Mouse (Mus musculus): ENCODE results near the gene Tnfaip2. TPM values are rescaled to one million over a fixed set of nuclear protein-coding genes. Genes with fewer than 3 reads are reported as not detected.

The Tnfaip2 gene
- polyA plus RNA-seq, 1 experiment = 156 TPM

DNA sequence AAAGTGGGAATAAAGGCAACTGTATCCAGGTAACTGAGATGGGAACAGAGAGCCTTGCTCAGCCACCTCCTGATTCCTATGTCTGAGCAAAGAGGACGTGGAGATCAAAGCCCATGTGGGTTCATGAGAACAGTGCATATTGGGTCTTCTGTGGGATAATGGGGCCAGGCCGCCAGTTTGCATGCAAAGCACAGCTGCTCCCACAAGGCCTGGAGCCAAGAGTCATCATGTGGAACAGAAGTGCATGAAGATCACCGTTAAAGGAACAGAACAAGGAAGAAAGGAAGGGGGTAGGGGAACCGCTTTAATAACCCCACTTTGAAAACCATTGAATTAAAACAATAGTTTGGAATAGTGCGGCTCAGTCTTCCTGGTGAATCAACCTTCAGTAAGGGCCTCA lies 30.6 kb downstream of the Tnfaip2 start:
- no peak for DNase-seq (ENCODE audit: low spot score)

DNA sequence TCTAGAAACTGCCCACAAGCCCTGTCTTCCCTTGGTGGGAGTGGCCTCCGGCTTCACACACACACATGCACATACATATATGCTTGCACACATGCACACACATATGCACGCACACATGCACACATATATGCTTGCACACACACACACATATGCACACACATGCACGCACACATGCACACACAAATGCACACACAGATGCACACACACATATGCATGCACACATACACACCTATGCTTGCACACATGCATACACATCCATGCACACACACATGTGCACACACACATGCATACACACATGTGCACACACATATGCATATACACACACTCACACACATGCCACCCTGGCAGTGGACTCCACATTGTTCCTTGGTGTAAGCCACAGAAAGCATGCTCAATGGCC lies 32.1 kb downstream of the Tnfaip2 start:
- DNase-seq (ENCODE audit: low spot score) = no peak

DNA sequence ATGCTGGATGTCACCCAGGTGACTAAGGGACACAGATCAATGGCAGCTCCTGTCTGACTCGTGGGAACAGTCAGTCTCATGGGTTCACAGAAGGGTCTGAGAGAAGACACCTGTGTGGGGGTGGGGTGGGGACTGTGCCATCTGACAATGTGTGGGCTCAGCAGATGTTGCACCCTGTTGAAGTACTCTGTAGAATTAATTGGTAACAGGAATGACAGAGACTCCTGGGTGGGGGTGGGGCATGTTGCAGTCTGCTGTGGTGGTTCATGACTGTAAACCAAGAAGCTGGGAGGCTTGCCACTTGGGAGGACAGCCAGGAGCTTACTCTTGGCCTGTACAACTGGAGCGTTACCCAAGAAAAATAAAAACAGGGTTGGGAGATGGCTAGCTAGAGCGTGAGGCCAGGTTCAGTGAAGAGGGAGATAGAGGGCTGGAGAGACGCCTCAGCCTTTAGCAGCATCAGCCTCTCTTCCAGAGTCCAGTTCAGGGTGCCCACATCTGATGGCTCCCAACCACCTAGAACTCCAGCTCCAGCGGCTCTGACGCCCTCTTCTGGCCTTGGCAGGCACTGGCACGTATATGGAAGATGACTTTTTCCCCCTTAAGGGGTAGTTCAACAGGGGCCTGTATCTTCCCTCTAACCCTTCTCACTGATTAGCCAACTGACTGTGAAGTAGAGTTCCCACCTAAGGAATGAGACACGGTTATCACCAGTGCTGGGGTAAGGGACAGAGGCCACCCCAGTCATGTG lies 32.8 kb downstream of the Tnfaip2 start:
- DNase-seq (ENCODE audit: low spot score) = no peak

DNA sequence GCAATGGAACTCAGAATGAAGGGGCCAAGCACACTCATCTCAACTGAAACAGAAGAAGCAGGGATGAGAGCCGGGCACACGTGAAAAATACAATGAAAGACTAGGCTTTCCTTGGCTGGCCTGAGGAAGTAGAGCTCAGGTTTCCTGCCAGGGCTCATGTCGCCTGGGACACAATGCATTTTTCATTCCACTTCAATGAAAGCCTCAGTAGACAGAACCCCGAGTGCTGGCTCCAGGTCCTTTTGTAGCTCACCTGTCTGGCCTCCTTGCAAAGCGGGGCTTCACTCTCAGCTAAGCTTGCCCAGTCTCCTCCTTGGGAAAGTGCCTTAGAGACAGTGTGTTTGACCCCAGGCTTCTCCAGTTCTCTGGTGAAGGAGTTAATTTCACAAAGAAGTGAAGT lies 36.7 kb downstream of the Tnfaip2 start:
- no peak for DNase-seq (ENCODE audit: low spot score)

DNA sequence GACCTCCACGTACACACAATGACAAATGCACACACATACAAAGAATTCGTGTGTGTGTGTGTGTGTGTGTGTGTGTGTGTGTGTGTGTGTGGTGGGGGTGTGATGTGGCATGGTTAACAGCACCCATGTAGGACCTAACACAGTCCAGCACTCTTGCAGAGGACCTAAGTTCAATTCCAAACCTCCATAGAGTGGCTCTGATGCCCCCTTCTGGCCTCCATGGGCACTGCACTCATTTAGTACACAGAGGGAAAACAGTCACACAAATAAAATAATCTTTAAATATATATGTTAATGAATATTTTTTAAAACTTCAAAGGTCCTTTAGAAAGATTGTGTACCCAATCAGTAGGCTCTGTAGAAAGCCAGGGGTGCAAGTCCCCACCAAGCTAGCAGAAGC lies 37.6 kb downstream of the Tnfaip2 start:
- no peak for DNase-seq (ENCODE audit: low spot score)

DNA sequence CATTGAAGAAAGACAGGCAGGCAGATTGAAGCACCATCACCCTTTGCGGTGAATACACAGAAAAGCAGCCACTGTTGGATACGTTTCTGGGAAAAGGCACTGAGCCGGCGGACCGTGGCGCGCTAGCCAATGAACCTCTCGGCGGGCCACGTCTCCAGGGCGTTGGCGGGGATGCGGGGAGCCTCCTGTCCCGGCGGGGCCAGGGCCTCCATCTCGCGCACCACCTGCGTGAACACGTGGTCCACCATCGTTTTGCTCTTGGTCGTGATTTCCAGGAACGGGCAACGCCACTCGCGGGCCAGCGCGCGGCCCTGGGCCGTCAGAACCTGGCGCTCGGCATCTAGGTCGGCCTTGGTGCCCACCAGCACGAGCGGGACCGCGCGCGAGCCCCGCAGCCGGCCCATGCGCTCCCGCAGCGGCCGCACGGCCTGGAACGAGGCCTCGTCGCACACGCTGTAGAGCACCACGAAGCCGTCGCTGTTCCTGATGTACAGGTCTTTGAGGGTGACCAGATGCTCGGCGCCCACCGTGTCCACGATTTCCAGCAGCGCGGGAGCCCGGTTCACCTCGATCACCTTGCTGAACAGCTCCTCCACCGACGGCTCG lies 42.9 kb downstream of the Tnfaip2 start:
- no peak for DNase-seq (ENCODE audit: low spot score)

DNA sequence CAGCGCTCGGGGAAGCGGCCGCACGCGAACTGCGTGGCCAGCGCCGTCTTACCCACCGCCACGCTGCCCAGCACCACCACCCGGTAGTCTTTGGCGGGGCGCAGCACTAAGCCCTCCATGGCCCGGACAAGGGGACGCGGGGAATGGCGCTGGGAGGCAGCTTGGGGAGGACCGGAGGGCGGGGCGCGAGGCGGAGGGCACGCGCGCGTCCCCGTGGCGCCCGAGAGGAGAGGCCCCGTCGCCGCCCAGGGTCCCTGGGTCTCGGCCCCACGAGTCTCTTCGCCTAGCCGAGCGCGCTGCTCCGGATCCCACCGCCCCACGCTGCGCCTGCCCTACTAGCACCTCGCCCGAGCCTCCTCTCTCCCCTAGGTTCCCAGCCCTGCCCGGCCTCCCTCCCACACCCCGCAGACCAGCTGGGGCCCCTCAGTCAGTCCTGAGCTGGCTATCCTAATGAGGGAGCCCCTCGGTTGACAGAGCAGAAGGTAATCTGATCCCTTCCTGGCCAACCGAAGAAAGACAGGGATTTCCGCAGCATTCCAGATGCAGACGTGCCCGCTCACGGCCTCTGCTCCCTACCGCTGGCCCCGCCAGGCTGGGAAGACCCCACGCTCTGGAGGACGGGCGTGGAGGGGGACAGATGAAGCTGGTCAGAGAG lies 43.5 kb downstream of the Tnfaip2 start, which contains the start of gene Gm266:
TSS of gene Gm266 (minus strand) at position 172 of the 655 bp plus-strand sequence.
- DNase-seq (ENCODE audit: low spot score) = no peak

DNA sequence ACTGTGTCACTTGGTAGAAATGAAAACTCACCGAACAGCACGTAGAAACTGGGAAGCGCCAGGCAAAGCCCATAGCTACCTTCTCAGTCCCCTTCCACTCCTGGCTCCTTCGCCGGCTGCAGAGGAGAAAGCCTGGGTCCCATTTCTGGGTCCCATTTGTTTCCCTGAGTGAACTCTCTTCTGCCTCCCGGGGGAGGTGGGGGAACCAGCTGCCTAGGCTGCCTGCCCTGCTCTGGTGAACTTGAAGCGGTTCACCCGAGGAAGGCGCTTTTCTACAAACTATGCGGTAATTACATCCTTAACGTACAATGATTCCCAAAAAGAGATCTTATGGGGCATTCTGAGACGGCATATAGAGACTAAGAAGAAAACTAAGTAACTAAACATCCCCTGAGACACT lies 44.2 kb downstream of the Tnfaip2 start:
- no peak for DNase-seq (ENCODE audit: low spot score)

DNA sequence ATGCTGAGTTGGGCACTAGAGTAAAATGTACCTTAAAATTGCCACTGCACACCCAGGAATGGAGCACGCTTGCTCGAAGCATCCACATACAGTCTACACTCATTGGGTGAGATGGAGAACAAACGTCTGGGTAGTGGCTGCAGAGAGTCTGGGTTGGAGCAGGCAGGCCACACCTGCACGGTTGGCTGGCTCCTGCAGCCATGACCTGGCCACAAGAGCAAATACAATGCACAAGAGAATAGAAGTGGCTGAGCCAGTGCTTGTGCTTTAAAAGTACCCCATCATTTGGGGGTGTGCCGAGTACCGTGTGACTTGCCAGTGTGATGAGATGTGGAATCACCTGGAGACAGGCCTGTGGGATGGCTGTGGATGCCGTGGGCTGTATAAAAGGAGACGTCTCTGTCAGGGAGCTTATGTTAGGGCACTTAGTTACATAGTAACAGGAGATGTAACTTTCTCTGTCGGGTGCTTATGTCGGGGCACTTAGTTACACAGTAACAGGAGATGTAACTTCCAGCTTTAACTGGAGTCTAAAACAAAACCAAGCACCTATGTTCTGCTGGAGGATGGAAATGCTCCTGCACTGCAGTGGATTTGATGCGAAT lies 47.1 kb downstream of the Tnfaip2 start:
- no peak for DNase-seq (ENCODE audit: low spot score)

DNA sequence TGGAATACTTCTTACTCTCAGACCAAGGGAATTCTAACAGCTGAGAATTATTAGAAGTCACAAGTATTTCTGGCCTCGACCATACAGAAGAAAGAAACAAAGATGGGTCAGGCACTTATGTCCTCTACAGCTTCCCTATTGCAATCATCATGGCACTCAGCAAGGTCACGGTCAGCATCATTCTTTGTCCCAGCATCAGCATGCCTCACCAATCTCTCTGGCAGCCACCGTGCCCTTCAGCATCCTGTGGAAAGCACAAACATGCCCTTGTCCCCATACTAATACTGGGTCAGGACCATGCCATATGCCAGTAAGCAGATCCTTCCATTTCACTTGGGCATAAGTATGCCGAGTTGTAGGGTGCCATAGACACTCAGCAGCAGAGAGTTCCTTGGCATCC lies 52.7 kb downstream of the Tnfaip2 start:
- DNase-seq (ENCODE audit: low spot score) = no peak

DNA sequence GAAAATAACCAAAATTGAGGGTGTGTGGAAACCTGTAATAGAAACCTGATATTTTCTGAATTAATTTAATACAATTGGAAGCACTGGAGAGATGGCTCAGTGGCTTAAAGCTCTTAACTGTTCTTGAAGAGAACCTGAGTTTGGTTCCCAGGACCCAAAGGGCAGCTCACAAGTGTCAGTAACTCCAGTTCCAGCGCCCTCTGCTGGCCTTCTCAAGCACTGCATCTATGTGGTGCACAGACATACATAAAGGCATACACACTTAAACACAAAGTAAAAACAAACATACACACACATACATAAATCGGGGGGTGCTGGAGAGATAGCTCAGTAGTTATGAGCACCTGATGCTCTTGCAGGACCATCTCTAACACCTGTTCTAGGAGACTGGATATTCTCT lies 54.8 kb downstream of the Tnfaip2 start:
- DNase-seq (ENCODE audit: low spot score) = no peak

DNA sequence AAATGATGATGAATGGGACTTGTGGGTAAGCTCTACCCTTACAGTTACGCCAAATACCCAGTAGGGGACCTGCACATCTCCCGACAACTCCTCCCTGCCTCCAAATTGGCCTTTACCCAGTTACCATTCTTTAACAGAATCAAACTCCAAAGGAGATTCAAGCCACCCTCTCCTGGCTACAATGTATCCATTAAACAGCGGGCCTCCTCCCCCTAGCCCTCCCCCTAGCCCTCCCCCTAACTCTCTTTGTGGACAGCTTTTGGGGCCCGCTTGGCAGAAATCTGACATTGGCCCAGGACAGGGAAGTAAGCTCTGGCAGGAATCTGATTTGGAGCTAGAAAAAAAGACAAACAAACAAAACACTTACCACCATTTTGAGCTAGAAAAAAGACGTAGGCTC lies 57.3 kb downstream of the Tnfaip2 start:
- DNase-seq (ENCODE audit: low spot score) = no peak

DNA sequence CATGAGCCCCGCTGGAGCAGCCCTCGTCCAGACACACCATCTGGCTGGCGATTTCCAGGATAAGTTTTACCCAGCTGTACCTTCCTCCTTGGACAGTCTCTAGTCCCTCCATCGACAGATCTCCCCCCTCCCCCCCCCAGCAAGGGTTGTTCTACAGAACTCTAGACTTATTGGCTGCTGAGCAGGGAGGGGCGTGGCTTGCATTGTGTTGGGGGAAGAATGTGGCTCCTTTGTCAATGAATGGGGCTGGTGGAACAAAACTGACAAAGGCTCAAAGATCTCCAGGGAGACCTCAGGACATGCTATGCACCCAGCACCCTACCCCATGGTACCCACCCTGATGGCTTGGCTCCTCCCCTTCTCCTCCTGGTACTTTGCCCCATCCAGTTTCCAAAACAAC lies 58.5 kb downstream of the Tnfaip2 start:
- DNase-seq (ENCODE audit: low spot score) = no peak

DNA sequence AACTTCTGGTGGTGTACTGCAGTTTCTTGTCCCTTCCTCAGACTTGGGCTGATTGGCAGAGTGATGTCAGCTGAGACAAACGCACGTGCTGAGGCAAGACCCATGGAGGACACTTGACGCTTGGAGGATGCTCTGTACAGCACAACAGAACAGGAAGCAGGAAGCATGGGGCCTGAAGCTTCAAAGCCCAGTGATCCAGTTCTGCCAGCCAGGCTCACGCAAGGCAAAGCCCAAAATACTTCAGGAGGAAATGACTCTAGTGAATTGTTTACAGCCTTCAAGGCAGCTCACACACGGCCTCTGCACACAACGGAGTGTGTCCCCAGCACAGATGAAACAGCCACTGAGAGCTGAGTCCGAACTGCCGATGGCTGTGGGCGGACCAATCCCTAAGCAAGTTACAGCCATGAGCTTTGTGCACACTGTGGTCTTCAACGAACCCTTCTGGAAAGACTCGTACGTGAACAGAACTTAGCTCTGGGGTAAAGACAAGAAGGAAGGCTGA lies 60.8 kb downstream of the Tnfaip2 start:
- DNase-seq (ENCODE audit: low spot score) = no peak

DNA sequence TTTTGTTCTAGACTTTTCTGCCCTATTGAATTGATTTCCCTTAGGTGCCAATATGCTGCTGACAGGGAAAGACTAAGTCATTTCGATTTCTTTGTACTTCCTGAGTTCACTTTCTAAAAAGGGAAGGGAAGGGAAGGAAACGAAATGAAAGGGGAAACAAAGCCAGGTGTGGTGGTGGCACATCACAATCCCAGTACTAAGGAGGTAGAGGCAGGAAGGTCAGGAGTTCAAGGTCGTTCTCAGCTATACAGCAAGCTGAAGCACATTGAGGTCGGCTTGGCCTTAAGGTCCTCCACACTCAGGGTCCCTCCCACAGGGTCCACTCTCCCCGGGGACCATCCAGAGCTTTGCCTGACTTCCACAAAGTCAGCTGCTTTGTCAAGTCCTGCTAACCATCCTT lies 61.3 kb downstream of the Tnfaip2 start:
- DNase-seq (ENCODE audit: low spot score) = no peak

Other genes with a start within 250 kb of the Tnfaip2 start
- gene Amn, start 171.4 kb upstream of the Tnfaip2 start, polyA plus RNA-seq (2012; rRNA removed) = 2.3 and 4.1 TPM in 2 replicates
- 143 and 148 TPM in 2 replicates for gene Cdc42bpb, start 64.8 kb upstream of the Tnfaip2 start, polyA plus RNA-seq (2012; rRNA removed)
- 0.10 TPM in 1 of 2 replicates, not detected in the other for gene Lbhd2, start 35.7 kb upstream of the Tnfaip2 start, polyA plus RNA-seq (2012; rRNA removed)
- gene Exoc3l4, start 25.5 kb upstream of the Tnfaip2 start, polyA plus RNA-seq (2012; rRNA removed) = 7.8 and 8.4 TPM in 2 replicates
- 5.9 and 6.7 TPM in 2 replicates for gene Gm266, start 43.4 kb downstream of the Tnfaip2 start, polyA plus RNA-seq (2012; rRNA removed)
- 139 and 141 TPM in 2 replicates for gene Eif5, start 95.5 kb downstream of the Tnfaip2 start, polyA plus RNA-seq (2012; rRNA removed)
- gene Mark3, start 132.1 kb downstream of the Tnfaip2 start, polyA plus RNA-seq (2012; rRNA removed) = 56.1 and 59.8 TPM in 2 replicates
- 2,258 and 2,468 TPM in 2 replicates for gene Ckb, start 229.9 kb downstream of the Tnfaip2 start, polyA plus RNA-seq (2012; rRNA removed)
- 17.1 and 25.1 TPM in 2 replicates for gene Trmt61a, start 235.6 kb downstream of the Tnfaip2 start, polyA plus RNA-seq (2012; rRNA removed)